Mouse (Mus musculus): ENCODE data around the gene Pde8b. TPM values are rescaled to one million over a fixed set of nuclear protein-coding genes. Genes with fewer than 3 reads are reported as not detected.

Pde8b gene
- total and polyA plus RNA-seq, 2 experiments from 2014 or later, result 7.1 to 23.6 TPM

DNA sequence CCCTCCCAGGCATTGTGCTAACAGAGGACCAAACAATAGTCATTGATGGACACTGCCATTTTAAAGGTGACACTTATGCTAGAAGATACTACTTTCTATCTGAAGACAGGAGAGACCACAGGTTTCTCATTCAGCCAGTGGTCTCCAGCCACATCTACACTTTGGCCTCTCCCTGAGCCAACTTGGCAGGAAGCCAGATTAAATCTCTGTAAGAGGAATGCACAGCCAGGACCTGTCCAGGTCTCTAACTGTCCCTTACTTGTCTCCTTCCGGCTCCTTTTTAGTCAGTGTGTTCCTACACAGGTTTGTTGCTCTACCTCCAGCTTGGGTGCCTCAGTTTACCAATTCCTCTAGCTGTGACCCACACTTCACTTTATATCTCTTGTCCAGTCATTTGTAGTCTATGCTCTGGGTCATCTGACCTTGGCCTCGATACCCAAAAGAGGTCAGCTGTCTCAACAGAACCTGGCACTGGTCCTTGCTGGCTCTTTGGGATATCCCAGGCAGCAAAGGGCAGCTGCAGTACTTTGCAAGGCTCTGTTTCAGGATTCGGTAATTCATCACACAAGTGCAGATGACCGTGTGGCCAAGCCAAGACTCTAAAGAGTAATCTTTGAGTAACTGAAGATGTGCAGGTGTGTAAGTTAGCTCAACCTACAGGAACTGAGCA, 124.5 kb downstream of the Pde8b start:
- 93% methylated on average over 4 of the region's 4 CpGs for WGBS
- Histone ChIP-seq H3K27ac (ENCODE audit: low read depth, low read length) (no peak overlapping the region), H3K4me2 (ENCODE audit: low read depth, low read length, poor library complexity, severe bottlenecking) (no peak overlapping the region), H3K4me3 (ENCODE audit: low read depth, low read length) (no peak overlapping the region), H3K9ac (replicated peaks; ENCODE audit: low read length, poor library complexity, severe bottlenecking) (no peak overlapping the region), H3K4me1 (ENCODE audit: insufficient read depth, low read length) (no peaks in the 10 kb centered on the region), H3K36me3 (ENCODE audit: insufficient read depth, low read length) (no peaks in the 10 kb centered on the region), H3K27me3 (ENCODE audit: insufficient read depth, low read length) (no peaks in the 10 kb centered on the region), H3K9me3 (ENCODE audit: low read length) (no peaks in the 10 kb centered on the region)
- no peak for ATAC-seq (ENCODE audit: low FRiP score)
- DNase-seq (ENCODE audit: low spot score), result no peak
- TF ChIP-seq CTCF (IDR thresholded peaks at IDR 0.05), result no peak

DNA sequence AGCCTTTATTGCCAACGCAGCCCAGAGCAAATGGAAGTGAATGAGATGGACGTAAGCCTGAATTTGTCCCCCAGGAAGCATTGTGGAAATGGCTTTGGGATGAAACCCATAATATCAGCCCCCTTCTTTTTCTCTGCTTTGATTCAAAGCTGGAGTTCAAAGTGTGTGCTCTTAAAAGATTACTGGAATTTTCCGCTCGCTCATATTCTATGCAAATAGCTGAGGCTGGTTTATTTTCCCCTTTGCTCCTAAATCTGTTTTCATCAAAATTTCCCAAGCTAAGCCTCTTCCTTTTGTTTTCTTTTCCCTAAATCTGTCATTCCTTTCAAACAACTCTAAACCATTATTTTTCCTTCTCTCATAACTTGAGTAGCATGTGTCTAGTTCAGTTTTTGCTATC, 129.6 kb downstream of the Pde8b start:
- Histone ChIP-seq H3K27ac (ENCODE audit: low read depth, low read length) (no peak overlapping the region), H3K9ac (replicated peaks; ENCODE audit: low read length, poor library complexity, severe bottlenecking) (no peak overlapping the region), H3K4me1 (ENCODE audit: insufficient read depth, low read length) (no peaks in the 10 kb centered on the region), H3K9me3 (ENCODE audit: low read length) (no peaks in the 10 kb centered on the region), H3K4me3 (ENCODE audit: low read depth, low read length) (no peak overlapping the region), H3K36me3 (ENCODE audit: insufficient read depth, low read length) (no peaks in the 10 kb centered on the region), H3K27me3 (ENCODE audit: insufficient read depth, low read length) (no peaks in the 10 kb centered on the region), H3K4me2 (ENCODE audit: low read depth, low read length, poor library complexity, severe bottlenecking) (no peak overlapping the region)
- no peak for ATAC-seq (ENCODE audit: low FRiP score)
- no peak for TF ChIP-seq CTCF (IDR thresholded peaks at IDR 0.05)
- WGBS, result 65% methylated on average over 4 of the region's 4 CpGs
- no peak for DNase-seq (ENCODE audit: low spot score)

DNA sequence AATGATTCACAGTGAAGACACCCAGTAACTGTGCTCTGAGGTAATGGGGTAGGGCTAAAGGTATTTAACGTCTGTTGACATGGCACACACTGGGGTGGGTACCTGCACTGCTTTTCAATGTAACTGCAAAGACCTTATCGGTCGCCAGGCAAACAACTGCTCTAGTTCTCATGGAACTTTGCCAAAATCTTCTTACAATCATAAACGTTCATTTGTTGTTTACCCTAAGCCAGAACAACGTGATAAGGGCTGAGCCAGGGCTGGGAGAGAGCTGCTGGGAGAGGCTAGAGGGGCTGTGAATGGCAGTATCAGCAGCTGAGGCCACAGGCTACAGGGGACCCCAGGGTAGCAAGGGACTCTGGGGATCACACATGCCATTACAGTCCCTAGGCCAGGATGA, 136.4 kb downstream of the Pde8b start:
- Histone ChIP-seq H3K4me2 (ENCODE audit: low read depth, low read length, poor library complexity, severe bottlenecking) (no peak overlapping the region), H3K27ac (ENCODE audit: low read depth, low read length) (no peak overlapping the region), H3K27me3 (ENCODE audit: insufficient read depth, low read length) (no peaks in the 10 kb centered on the region), H3K4me3 (ENCODE audit: low read depth, low read length) (no peak overlapping the region), H3K9ac (replicated peaks; ENCODE audit: low read length, poor library complexity, severe bottlenecking) (no peak overlapping the region), H3K36me3 (ENCODE audit: insufficient read depth, low read length) (no peaks in the 10 kb centered on the region), H3K9me3 (ENCODE audit: low read length) (no peaks in the 10 kb centered on the region), H3K4me1 (ENCODE audit: insufficient read depth, low read length) (no peaks in the 10 kb centered on the region)
- ATAC-seq (ENCODE audit: low FRiP score) (no peak), DNase-seq (ENCODE audit: low spot score) (no peak)
- no peak for TF ChIP-seq CTCF (IDR thresholded peaks at IDR 0.05)
- 64% methylated on average over 5 of the region's 5 CpGs for WGBS

DNA sequence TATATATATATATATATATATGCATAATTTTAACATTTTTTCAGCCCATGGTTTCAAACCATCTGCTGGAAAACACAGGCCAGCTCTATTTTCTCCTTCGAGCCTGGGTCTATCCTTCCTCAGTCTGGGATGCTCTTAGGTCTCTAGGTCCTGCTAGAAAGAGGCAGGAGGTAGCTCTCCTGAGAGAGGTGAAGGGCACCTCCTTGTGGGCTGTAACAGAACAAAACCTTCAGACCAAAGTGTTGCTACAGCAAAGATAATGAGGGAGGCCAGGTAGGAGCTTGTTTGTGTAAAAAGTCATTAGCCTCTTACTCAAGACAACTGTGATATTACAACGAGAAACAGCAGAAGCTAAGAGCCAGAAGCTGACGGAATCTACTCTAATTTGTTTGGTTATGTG, 140.6 kb downstream of the Pde8b start:
- ATAC-seq (ENCODE audit: low FRiP score) (no peak), DNase-seq (ENCODE audit: low spot score) (no peak)
- H3K27me3 ChIP-seq (ENCODE audit: insufficient read depth, low read length), result no peaks in the 10 kb centered on the region
- H3K9me3 ChIP-seq (ENCODE audit: low read length), result no peaks in the 10 kb centered on the region
- H3K4me1 ChIP-seq (ENCODE audit: insufficient read depth, low read length), result no peaks in the 10 kb centered on the region
- H3K4me2 ChIP-seq (ENCODE audit: low read depth, low read length, poor library complexity, severe bottlenecking), result no peak overlapping the region
- no peak for TF ChIP-seq CTCF (IDR thresholded peaks at IDR 0.05)
- WGBS, result 92% methylated on average over 3 of the region's 3 CpGs
- no peak overlapping the region for H3K27ac ChIP-seq (ENCODE audit: low read depth, low read length)
- H3K4me3 ChIP-seq (ENCODE audit: low read depth, low read length), result no peak overlapping the region
- no peaks in the 10 kb centered on the region for H3K36me3 ChIP-seq (ENCODE audit: insufficient read depth, low read length)
- no peak overlapping the region for H3K9ac ChIP-seq (replicated peaks; ENCODE audit: low read length, poor library complexity, severe bottlenecking)

DNA sequence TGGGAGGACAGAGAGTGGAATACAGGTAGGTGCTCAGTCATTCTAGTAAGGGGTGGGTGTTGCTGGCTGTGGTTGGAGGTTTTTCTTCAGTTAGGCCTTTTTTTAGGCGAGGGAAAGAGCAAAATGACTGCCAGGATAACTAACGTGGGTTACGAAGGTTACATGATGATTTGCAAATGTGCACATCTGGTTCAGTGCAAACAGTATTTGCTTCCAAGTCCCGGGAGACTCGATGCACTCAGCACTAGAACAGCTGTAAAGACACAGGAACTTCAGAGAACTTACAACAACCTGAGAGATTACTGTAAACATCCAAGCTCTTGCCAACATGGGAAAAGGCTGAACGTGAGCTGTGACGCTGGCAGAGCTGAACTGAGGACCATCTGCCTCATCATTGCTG, 142.1 kb downstream of the Pde8b start:
- WGBS, result 82% methylated on average over 7 of the region's 7 CpGs
- no peaks in the 10 kb centered on the region for H3K36me3 ChIP-seq (ENCODE audit: insufficient read depth, low read length)
- ATAC-seq (ENCODE audit: low FRiP score), result no peak

DNA sequence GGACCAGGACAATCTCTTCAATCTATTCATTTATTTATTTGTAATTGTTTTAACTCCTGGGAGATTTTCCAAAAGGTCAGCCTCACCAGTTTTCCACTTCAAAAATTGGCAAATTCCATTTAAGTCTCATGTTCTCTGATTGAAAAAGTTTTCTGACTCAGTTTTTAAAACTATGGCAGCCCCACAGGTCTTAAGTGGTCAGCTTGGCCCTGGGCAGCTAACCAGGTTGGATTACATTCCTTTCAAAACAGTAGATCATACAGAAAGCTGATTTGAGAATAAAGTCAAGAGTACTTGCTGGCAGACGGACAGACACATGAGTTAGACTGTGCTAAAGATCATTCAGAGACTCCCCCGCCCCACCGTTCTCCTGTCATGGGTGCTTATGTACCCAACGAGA, 145.3 kb downstream of the Pde8b start:
- 46% methylated on average over 4 of the region's 4 CpGs for WGBS
- no peak overlapping the region for H3K4me2 ChIP-seq (ENCODE audit: low read depth, low read length, poor library complexity, severe bottlenecking)
- no peak overlapping the region for H3K9ac ChIP-seq (replicated peaks; ENCODE audit: low read length, poor library complexity, severe bottlenecking)
- no peaks in the 10 kb centered on the region for H3K27me3 ChIP-seq (ENCODE audit: insufficient read depth, low read length)
- no peak for ATAC-seq (ENCODE audit: low FRiP score)
- DNase-seq (ENCODE audit: low spot score), result no peak
- no peaks in the 10 kb centered on the region for H3K4me1 ChIP-seq (ENCODE audit: insufficient read depth, low read length)
- no peaks in the 10 kb centered on the region for H3K36me3 ChIP-seq (ENCODE audit: insufficient read depth, low read length)
- no peak for TF ChIP-seq CTCF (IDR thresholded peaks at IDR 0.05)
- H3K27ac ChIP-seq (ENCODE audit: low read depth, low read length), result no peak overlapping the region
- no peaks in the 10 kb centered on the region for H3K9me3 ChIP-seq (ENCODE audit: low read length)
- H3K4me3 ChIP-seq (ENCODE audit: low read depth, low read length), result no peak overlapping the region

More for the DNA sequence above, 142.1 kb downstream of the Pde8b start:
- no peak overlapping the region for H3K4me2 ChIP-seq (ENCODE audit: low read depth, low read length, poor library complexity, severe bottlenecking)
- TF ChIP-seq CTCF (IDR thresholded peaks at IDR 0.05), result no peak
- H3K9me3 ChIP-seq (ENCODE audit: low read length), result no peaks in the 10 kb centered on the region
- no peak overlapping the region for H3K4me3 ChIP-seq (ENCODE audit: low read depth, low read length)
- DNase-seq (ENCODE audit: low spot score), result no peak
- no peaks in the 10 kb centered on the region for H3K4me1 ChIP-seq (ENCODE audit: insufficient read depth, low read length)
- H3K27ac ChIP-seq (ENCODE audit: low read depth, low read length), result no peak overlapping the region
- no peaks in the 10 kb centered on the region for H3K27me3 ChIP-seq (ENCODE audit: insufficient read depth, low read length)
- H3K9ac ChIP-seq (replicated peaks; ENCODE audit: low read length, poor library complexity, severe bottlenecking), result no peak overlapping the region

Measured in midbrain, postnatal 0 days (tissue).